Mouse (Mus musculus): ENCODE measurements around the gene Scn3b. TPM values are rescaled to one million over a fixed set of nuclear protein-coding genes. Genes with fewer than 3 reads are reported as not detected.

The Scn3b gene
- polyA plus RNA-seq, 1 experiment from 2014 or later: 42.9 TPM

DNA sequence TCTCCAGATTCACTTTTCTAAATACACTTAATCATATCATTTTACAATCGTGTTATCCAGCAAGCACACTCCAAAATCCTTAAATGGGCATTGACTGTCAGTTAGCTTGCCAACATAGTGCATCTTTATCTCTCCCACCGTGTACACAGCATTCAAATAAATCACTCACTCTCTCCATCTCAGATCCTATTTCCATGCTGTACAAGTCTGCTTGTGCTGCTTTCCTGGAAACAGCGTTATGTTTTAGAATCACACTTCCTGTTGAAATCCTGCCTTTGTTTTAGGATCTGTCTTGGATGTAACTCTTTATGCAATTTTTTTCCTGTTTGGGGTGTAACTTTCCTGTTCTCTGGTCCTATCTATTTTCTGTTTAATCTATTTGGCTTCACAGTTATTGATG, 16.6 kb upstream of the Scn3b start:
- Histone ChIP-seq H3K9ac (ENCODE audit: low read depth, low read length) (no peak overlapping the region), H3K4me3 (ENCODE audit: low read depth, low read length) (no peak overlapping the region), H3K4me2 (ENCODE audit: low read depth, low read length) (no peak overlapping the region), H3K9me3 (ENCODE audit: control insufficient read depth, low read length) (0 out of 2 replicates have a peak, but pooled peaks cover 4% of the 10 kb centered on the region), H3K36me3 (ENCODE audit: control insufficient read depth, insufficient read depth, low read length) (no peaks in the 10 kb centered on the region), H3K4me1 (ENCODE audit: control insufficient read depth, insufficient read depth, low read length) (no peaks in the 10 kb centered on the region), H3K27ac (replicated peaks; ENCODE audit: low read depth, low read length) (no peak overlapping the region), H3K27me3 (replicated peaks; ENCODE audit: control insufficient read depth, insufficient read depth, low read length) (no peaks in the 10 kb centered on the region)
- DNase-seq (ENCODE audit: low spot score) (no peak), ATAC-seq (ENCODE audit: low read depth) (no peak)
- 73% methylated on average over 3 of the region's 3 CpGs for WGBS

DNA sequence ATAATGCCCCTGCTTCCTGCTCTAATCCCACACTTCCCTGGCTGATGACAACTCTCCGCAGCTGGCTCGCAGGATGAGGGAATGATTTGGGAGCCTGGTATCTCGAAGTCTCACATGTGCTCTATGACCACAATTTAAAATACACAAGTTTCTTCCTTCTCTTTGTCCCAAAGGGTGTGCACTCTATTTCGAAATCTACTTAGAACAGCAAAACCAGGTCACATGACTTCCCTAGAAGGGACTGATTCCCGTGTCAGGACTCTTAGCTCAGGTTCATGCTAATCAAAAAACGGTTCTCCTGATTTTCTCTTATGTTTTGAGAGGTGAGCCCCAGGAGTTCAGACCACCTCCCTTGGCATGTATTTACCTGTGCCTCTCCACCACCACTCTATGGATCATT, 5.1 kb upstream of the Scn3b start:
- Histone ChIP-seq H3K4me1 (ENCODE audit: control insufficient read depth, insufficient read depth, low read length) (peaks cover 4% of the 10 kb centered on the region; the same call in 1 of the 2 replicates), H3K27me3 (replicated peaks; ENCODE audit: control insufficient read depth, insufficient read depth, low read length) (peaks cover 5% of the 10 kb centered on the region), H3K36me3 (ENCODE audit: control insufficient read depth, insufficient read depth, low read length) (no peaks in the 10 kb centered on the region), H3K4me3 (ENCODE audit: low read depth, low read length) (no peak overlapping the region), H3K9ac (ENCODE audit: low read depth, low read length) (no peak overlapping the region), H3K4me2 (ENCODE audit: low read depth, low read length) (no peak overlapping the region), H3K27ac (replicated peaks; ENCODE audit: low read depth, low read length) (no peak overlapping the region), H3K9me3 (ENCODE audit: control insufficient read depth, low read length) (no peaks in the 10 kb centered on the region)
- ATAC-seq (ENCODE audit: low read depth) (no peak), DNase-seq (ENCODE audit: low spot score) (peak; percentile 13)
- 44% methylated on average over 6 of the region's 6 CpGs for WGBS

DNA sequence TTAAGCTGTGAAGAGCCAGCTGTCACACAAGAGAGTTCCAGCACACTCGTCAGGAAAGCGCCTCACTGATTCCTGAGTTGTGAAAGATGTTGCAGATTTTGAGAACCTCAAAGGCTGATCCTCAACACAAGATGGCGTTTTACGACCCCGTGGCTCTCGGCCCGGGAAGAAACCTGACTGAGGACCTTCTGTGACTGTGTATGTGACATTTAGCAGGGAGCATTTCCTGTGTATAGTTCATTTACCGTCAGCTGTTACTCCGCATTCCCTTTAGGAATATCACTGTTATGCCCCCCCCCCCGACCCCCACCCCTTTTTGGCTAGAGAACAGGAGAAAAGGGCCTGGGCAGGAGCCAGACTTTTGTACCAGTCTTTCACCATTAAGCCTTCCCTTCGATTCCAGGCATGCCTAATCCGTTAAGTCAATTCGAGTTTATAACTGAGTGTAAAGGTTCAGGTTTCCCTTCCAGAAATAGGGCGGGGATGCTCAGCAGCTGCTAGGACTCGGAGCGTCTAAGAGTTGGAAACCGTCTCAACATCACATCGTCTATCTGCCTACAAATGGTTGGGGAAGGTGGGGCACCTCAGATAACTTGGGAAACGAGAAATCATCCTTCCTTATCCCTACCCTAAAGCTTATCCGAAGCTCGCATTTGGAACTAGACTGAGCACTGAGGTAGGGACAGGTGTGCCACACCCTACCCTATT, 823 bp upstream of the Scn3b start:
- H3K4me2 ChIP-seq (ENCODE audit: low read depth, low read length): peak overlapping the region; percentile 59
- peak overlapping the region; percentile 38; the same call in 1 of the 2 replicates for H3K4me3 ChIP-seq (ENCODE audit: low read depth, low read length)
- H3K4me1 ChIP-seq (ENCODE audit: control insufficient read depth, insufficient read depth, low read length): peaks cover 9% of the 10 kb centered on the region
- DNase-seq (ENCODE audit: low spot score) (peak; percentile 86), ATAC-seq (ENCODE audit: low read depth) (peak; percentile 60)
- no peaks in the 10 kb centered on the region for H3K9me3 ChIP-seq (ENCODE audit: control insufficient read depth, low read length)
- WGBS: 8% methylated on average over 21 of the region's 21 CpGs
- H3K36me3 ChIP-seq (ENCODE audit: control insufficient read depth, insufficient read depth, low read length): no peaks in the 10 kb centered on the region
- H3K27me3 ChIP-seq (replicated peaks; ENCODE audit: control insufficient read depth, insufficient read depth, low read length): peaks cover 11% of the 10 kb centered on the region
- no peak overlapping the region; the same call in 1 of the 2 replicates for H3K27ac ChIP-seq (replicated peaks; ENCODE audit: low read depth, low read length)
- no peak overlapping the region for H3K9ac ChIP-seq (ENCODE audit: low read depth, low read length)

DNA sequence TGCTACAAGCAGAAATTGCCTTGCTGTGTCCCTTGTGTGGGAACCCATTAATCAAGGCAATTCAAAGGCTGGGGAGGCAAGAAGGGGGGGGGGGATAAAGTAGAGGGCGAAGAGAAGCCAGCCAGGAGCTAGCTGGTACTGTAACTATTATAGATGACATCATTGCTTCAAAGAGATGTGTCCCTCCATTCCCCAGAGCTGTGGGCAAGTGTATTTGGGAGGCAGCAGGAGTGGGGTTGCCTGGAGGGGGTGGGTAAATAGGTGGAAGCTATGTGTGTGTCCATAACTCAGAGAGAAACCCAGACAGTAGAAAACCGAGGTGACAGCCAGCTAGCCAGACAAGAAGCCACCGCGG, 292 bp upstream of the Scn3b start:
- H3K9me3 ChIP-seq (ENCODE audit: control insufficient read depth, low read length): no peaks in the 10 kb centered on the region
- no peak overlapping the region; the same call in 1 of the 2 replicates for H3K27ac ChIP-seq (replicated peaks; ENCODE audit: low read depth, low read length)
- peaks cover 9% of the 10 kb centered on the region for H3K4me1 ChIP-seq (ENCODE audit: control insufficient read depth, insufficient read depth, low read length)
- no peaks in the 10 kb centered on the region for H3K36me3 ChIP-seq (ENCODE audit: control insufficient read depth, insufficient read depth, low read length)
- H3K27me3 ChIP-seq (replicated peaks; ENCODE audit: control insufficient read depth, insufficient read depth, low read length): peaks cover 11% of the 10 kb centered on the region
- 6% methylated on average over 4 of the region's 4 CpGs for WGBS
- H3K4me3 ChIP-seq (ENCODE audit: low read depth, low read length): peak overlapping the region; percentile 38
- no peak for DNase-seq (ENCODE audit: low spot score)
- peak; percentile 48 for ATAC-seq (ENCODE audit: low read depth)
- no peak overlapping the region; the same call in 1 of the 2 replicates for H3K9ac ChIP-seq (ENCODE audit: low read depth, low read length)
- peak overlapping the region; percentile 59 for H3K4me2 ChIP-seq (ENCODE audit: low read depth, low read length)

DNA sequence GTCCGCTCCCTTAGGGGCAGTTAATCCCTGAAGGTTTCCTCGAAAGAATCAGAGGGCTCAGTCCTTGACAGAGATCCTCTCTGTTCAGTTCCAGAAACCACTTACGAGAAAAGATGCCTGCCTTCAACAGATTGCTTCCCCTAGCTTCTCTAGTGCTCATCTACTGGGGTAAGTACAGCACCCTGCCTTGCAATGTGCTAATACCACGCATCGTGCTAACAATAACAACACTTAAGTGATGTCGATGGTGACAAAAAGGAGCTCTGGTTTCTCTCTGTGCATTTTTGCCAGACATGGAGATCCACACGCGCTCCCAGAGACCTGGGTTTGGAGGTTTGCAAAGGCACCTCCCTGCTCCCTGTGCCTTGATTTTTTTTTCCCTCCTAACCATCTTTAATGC, 863 bp downstream of the Scn3b start:
- Histone ChIP-seq H3K4me1 (ENCODE audit: control insufficient read depth, insufficient read depth, low read length) (peaks cover 9% of the 10 kb centered on the region), H3K27me3 (replicated peaks; ENCODE audit: control insufficient read depth, insufficient read depth, low read length) (peaks cover 11% of the 10 kb centered on the region), H3K36me3 (ENCODE audit: control insufficient read depth, insufficient read depth, low read length) (no peaks in the 10 kb centered on the region), H3K4me2 (ENCODE audit: low read depth, low read length) (peak overlapping the region; percentile 59), H3K9ac (ENCODE audit: low read depth, low read length) (no peak overlapping the region), H3K4me3 (ENCODE audit: low read depth, low read length) (peak overlapping the region; percentile 38), H3K27ac (replicated peaks; ENCODE audit: low read depth, low read length) (no peak overlapping the region), H3K9me3 (ENCODE audit: control insufficient read depth, low read length) (no peaks in the 10 kb centered on the region)
- DNase-seq (ENCODE audit: low spot score) (no peak), ATAC-seq (ENCODE audit: low read depth) (no peak)
- WGBS: 24% methylated on average over 8 of the region's 8 CpGs

DNA sequence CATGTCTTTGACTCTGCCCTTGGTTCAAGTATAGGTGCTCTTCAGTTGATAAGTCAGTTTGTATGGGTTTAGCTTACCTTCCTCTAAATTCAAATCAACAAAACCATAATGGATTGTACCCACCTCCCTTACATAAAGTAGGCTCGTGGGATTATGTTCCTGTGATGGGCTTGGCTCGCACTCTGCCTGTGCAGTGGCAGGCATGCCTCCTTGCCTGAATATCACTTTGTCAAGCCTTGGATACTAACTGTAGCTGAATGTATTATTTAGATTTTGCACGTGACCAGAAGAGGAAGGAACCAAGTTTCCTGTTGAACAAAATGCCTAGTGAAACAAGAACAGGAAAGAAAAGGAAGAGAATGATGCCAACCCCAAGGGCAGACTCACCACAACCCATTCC, 2.1 kb downstream of the Scn3b start:
- Histone ChIP-seq H3K9ac (ENCODE audit: low read depth, low read length) (no peak overlapping the region), H3K4me3 (ENCODE audit: low read depth, low read length) (no peak overlapping the region), H3K4me1 (ENCODE audit: control insufficient read depth, insufficient read depth, low read length) (peaks cover 9% of the 10 kb centered on the region), H3K27me3 (replicated peaks; ENCODE audit: control insufficient read depth, insufficient read depth, low read length) (peaks cover 11% of the 10 kb centered on the region), H3K9me3 (ENCODE audit: control insufficient read depth, low read length) (no peaks in the 10 kb centered on the region), H3K4me2 (ENCODE audit: low read depth, low read length) (peak overlapping the region; percentile 59; the same call in 1 of the 2 replicates), H3K36me3 (ENCODE audit: control insufficient read depth, insufficient read depth, low read length) (no peaks in the 10 kb centered on the region), H3K27ac (replicated peaks; ENCODE audit: low read depth, low read length) (no peak overlapping the region)
- no peak for DNase-seq (ENCODE audit: low spot score)
- ATAC-seq (ENCODE audit: low read depth): no peak
- 68% methylated on average over 3 of the region's 3 CpGs for WGBS

DNA sequence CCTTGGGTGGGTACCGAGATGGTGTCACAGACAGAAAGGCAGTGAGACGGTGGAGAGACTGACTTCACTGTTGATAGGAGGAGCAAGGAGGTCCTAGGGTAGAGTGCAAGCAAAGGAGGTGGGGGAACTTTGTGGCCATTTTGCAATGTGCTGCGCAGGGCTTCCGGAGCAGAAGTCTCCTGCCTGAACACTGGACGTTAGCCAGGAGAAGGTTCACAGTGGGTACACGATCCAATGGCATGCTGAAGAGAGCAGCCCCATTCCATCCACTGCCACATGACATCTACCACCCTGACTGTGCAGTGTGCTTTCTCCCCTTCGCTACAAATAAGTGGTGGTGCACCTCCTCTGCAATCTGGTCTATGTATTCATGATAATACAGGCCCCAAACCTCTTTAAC, 3.8 kb downstream of the Scn3b start:
- WGBS: 90% methylated on average over 7 of the region's 7 CpGs
- ATAC-seq (ENCODE audit: low read depth) (no peak), DNase-seq (ENCODE audit: low spot score) (no peak)
- Histone ChIP-seq H3K27me3 (replicated peaks; ENCODE audit: control insufficient read depth, insufficient read depth, low read length) (peaks cover 11% of the 10 kb centered on the region), H3K4me1 (ENCODE audit: control insufficient read depth, insufficient read depth, low read length) (peaks cover 9% of the 10 kb centered on the region), H3K4me3 (ENCODE audit: low read depth, low read length) (no peak overlapping the region), H3K9me3 (ENCODE audit: control insufficient read depth, low read length) (no peaks in the 10 kb centered on the region), H3K4me2 (ENCODE audit: low read depth, low read length) (no peak overlapping the region), H3K27ac (replicated peaks; ENCODE audit: low read depth, low read length) (no peak overlapping the region), H3K9ac (ENCODE audit: low read depth, low read length) (no peak overlapping the region), H3K36me3 (ENCODE audit: control insufficient read depth, insufficient read depth, low read length) (no peaks in the 10 kb centered on the region)

DNA sequence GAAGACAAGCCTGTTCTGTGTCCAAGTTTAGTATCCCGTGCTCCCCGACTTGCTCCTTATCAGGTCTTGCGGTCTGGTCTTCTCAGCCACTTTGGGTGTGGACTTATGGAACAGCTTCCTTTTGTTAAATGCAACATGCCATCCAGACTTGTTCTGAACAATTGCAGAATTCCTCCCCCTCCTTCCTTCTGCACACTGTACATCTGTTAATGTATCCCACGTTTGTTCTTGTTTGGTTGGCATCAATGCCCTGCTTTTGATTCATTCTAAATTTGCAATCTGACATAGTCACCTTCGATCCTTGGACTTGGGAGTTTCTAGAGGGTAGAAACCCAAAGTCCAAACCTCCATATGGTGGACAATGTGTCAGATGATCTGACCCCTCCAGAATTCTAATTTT, 6.9 kb downstream of the Scn3b start:
- ATAC-seq (ENCODE audit: low read depth) (no peak), DNase-seq (ENCODE audit: low spot score) (no peak)
- no peaks in the 10 kb centered on the region for H3K27me3 ChIP-seq (replicated peaks; ENCODE audit: control insufficient read depth, insufficient read depth, low read length)
- H3K4me3 ChIP-seq (ENCODE audit: low read depth, low read length): no peak overlapping the region
- no peaks in the 10 kb centered on the region for H3K4me1 ChIP-seq (ENCODE audit: control insufficient read depth, insufficient read depth, low read length)
- no peak overlapping the region for H3K4me2 ChIP-seq (ENCODE audit: low read depth, low read length)
- 81% methylated on average over 5 of the region's 5 CpGs for WGBS
- no peaks in the 10 kb centered on the region for H3K36me3 ChIP-seq (ENCODE audit: control insufficient read depth, insufficient read depth, low read length)
- no peak overlapping the region for H3K27ac ChIP-seq (replicated peaks; ENCODE audit: low read depth, low read length)
- H3K9me3 ChIP-seq (ENCODE audit: control insufficient read depth, low read length): no peaks in the 10 kb centered on the region
- H3K9ac ChIP-seq (ENCODE audit: low read depth, low read length): no peak overlapping the region

DNA sequence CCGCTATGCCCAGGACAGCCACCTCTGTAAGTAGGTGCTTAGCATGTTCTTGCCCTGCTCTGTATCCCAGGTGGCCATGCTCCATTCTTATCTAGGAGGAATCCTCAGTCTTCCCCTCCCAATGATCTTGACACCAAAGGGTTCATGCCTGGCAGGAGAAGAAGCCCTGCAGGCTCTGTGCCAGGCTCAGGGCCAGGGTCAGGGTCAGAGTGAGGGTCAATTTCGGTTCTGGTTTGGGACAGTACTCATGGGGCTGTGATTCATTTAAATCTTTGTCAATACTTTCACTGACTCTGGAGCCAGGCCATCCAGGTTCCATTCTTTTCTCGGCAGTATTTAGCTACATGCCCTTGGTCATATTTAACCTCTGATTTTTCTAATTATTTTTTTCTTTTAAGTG, 8.7 kb downstream of the Scn3b start:
- H3K27me3 ChIP-seq (replicated peaks; ENCODE audit: control insufficient read depth, insufficient read depth, low read length): no peaks in the 10 kb centered on the region
- no peak overlapping the region for H3K9ac ChIP-seq (ENCODE audit: low read depth, low read length)
- H3K4me1 ChIP-seq (ENCODE audit: control insufficient read depth, insufficient read depth, low read length): no peaks in the 10 kb centered on the region
- DNase-seq (ENCODE audit: low spot score): no peak
- no peak overlapping the region for H3K4me3 ChIP-seq (ENCODE audit: low read depth, low read length)
- no peak overlapping the region for H3K4me2 ChIP-seq (ENCODE audit: low read depth, low read length)
- no peaks in the 10 kb centered on the region for H3K36me3 ChIP-seq (ENCODE audit: control insufficient read depth, insufficient read depth, low read length)
- no peak for ATAC-seq (ENCODE audit: low read depth)
- H3K9me3 ChIP-seq (ENCODE audit: control insufficient read depth, low read length): no peaks in the 10 kb centered on the region
- no peak overlapping the region for H3K27ac ChIP-seq (replicated peaks; ENCODE audit: low read depth, low read length)
- WGBS: 63% methylated on average over 3 of the region's 3 CpGs

Data from embryonic facial prominence, embryonic 14.5 days (tissue).